Mouse (Mus musculus) stomach, postnatal 0 days (tissue): ENCODE results near the gene Uqcc1.

Source experiments
- CTCF ChIP-seq: IDR thresholded peaks from 2 replicates; pipeline ENCODE4 v1.5.1; 2016; ENCODE audit warnings: antibody characterized with exemption, low read depth, mild to moderate bottlenecking, moderate library complexity
- EP300 ChIP-seq: optimal IDR thresholded peaks from 2 replicates; pipeline ENCODE3; 2016; ENCODE audit warnings: antibody characterized with exemption

- TF ChIP-seq CTCF = no peak
- no peak for TF ChIP-seq EP300
Measured at GRCm38 (mm10) chr2:155959981-155960380, 29.9 kb upstream of the Uqcc1 start.
